Mouse (Mus musculus) hindbrain, embryonic 13.5 days (tissue): ENCODE results near the gene Zbtb21. TPM values are rescaled to one million over a fixed set of nuclear protein-coding genes. Genes with fewer than 3 reads are reported as not detected.
"Not testable (repeated sequence)": the region's sequence is repeated elsewhere in the genome, so short reads cannot be mapped to it uniquely, and the experiment has no call there.

ENCODE experiments used
- ATAC-seq: fragments of 200-750 bp; cut with Nextera tagmentation; 2 replicates; pipeline ENCODE4 v1.8.0; 2017; ENCODE audit warnings: moderate TSS enrichment; ENCODE audit not compliant: low FRiP score
- H3K27ac ChIP-seq: fragments of 300-500 bp; sonication (generic); 2 replicates; pipeline ENCODE4 v1.5.1; 2015; ENCODE audit warnings: inconsistent platforms, mild to moderate bottlenecking, moderate library complexity
- H3K27me3 ChIP-seq: fragments of 300-500 bp; sonication (generic); 2 replicates; pipeline ENCODE4 v1.6.1; 2015; ENCODE audit warnings: mild to moderate bottlenecking, inconsistent platforms
- H3K36me3 ChIP-seq: fragments of 300-500 bp; sonication (generic); 2 replicates; pipeline ENCODE4 v1.6.1; 2015; ENCODE audit warnings: mild to moderate bottlenecking, inconsistent platforms
- H3K4me1 ChIP-seq: fragments of 300-500 bp; sonication (generic); replicated peaks from 2 replicates; pipeline ENCODE4 v1.6.1; 2015; ENCODE audit warnings: inconsistent platforms
- H3K4me2 ChIP-seq: fragments of 300-500 bp; sonication (generic); 2 replicates; pipeline ENCODE4 v1.6.1; 2015; ENCODE audit warnings: inconsistent platforms, mild to moderate bottlenecking, moderate library complexity
- H3K4me3 ChIP-seq: fragments of 300-500 bp; sonication (generic); 2 replicates; pipeline ENCODE4 v1.5.1; 2015; ENCODE audit warnings: mild to moderate bottlenecking, inconsistent platforms
- H3K9ac ChIP-seq: fragments of 300-500 bp; sonication (generic); 2 replicates; pipeline ENCODE4 v1.6.1; 2015; ENCODE audit warnings: mild to moderate bottlenecking, inconsistent platforms
- H3K9me3 ChIP-seq: fragments of 300-500 bp; sonication (generic); 2 replicates; pipeline ENCODE4 v1.6.1; 2016; ENCODE audit warnings: inconsistent platforms
- WGBS: fragments of 180-500 bp; shearing (Covaris S2); methylation state at CpG from one replicate; pipeline ENCODE4 v1.1.7; 2015; 5-methylcytosine and 5-hydroxymethylcytosine counted together
- polyA plus RNA-seq: library from polyadenylated mRNA; unstranded; fragments of >200 nt; fragmentation: Nextera tagmentation; extraction: Ambion mirVana; gene quantifications from 2 replicates; pipeline ENCODE4 v1.2.1, GENCODE M21; 2015

The Zbtb21 gene
- 12.3 and 13.5 TPM in 2 replicates for polyA plus RNA-seq

DNA sequence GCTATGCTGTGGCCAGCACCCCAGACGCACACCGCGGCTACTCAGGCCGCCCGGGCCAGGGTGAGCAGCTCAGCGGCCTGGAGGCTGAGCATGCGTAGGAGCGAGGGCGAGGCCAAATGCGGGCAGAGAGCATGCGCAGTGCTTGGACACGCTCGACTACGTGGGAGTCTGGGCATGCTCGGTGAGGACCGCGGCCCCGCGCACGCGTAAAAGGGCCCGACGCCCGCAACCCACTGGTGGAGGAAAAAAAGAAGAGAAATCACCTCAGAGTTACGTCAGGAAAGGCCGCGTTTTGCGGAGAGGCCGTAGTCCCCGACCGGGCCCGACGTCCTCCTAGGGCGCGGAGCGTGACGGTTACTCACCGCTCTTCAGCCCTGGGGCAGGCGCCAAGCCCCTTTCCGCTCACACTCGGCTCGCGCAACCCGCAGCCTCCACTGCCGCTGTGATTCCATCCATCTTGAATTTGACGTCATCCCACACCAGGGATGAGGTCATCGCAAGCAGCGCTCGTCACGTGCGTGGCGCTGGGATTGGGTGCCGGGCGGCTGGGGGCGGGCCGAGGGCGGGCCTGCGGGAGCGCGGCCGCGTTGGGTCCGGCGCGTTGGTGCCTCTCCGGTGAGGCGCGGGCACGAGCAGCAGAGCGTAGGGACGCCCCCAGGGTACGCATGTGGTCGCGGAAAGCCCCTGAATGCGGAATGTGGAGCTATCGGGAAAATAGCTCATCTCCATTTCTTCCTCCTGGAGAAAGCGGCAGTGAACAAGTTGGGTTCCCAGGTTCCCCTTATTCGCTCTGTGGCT lies at the start of gene Zbtb21, which contains the start of gene C2cd2:
Gene Zbtb21 (minus strand): TSS at position 472 of the 798 bp plus-strand sequence.
Gene C2cd2 (minus strand): TSS at position 448 of the 798 bp plus-strand sequence.
- Histone ChIP-seq H3K4me1 (peaks cover 20% of the 10 kb centered on the region), H3K27ac (peak within 1 kb of the TSS; percentile 98), H3K4me2 (peak within 1 kb of the TSS; percentile 90), H3K9me3 (no peaks in the 10 kb centered on the region), H3K27me3 (no peaks in the 10 kb centered on the region), H3K9ac (peak within 1 kb of the TSS; percentile 92), H3K4me3 (peak within 1 kb of the TSS; percentile 80), H3K36me3 (no peaks in the 10 kb centered on the region)
- under 1% methylated on average over 76 of the region's 78 CpGs for WGBS
- peak; percentile 99 for ATAC-seq

DNA sequence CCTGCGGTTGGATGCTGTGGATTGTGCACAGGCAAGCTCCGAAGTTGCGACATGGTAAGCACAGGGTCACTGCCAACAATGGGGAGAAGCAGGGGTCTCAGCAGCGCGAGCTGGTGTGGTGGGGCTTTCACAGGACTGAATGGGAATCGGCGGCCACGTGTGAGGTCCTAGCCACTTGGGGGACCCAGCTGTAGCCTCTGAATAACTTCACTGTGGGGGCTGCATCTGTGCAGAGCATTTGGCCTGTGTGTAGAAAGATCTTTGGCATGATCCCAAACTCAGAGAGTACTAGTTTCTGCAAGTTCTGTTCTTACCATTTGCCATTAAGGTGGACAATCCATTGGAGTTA lies 34.9 kb upstream of the Zbtb21 start:
- under 1% methylated on average over 8 of the region's 8 CpGs for WGBS
- not testable (repeated sequence) for H3K9me3 ChIP-seq, H3K27me3 ChIP-seq
- Histone ChIP-seq H3K9ac (peak overlapping the region; percentile 70), H3K27ac (peak overlapping the region; percentile 66), H3K36me3 (peaks cover 19% of the 10 kb centered on the region), H3K4me1 (peaks cover 16% of the 10 kb centered on the region), H3K4me2 (peak overlapping the region; percentile 83), H3K4me3 (peak overlapping the region; percentile 57)
- ATAC-seq, result peak; percentile 90

DNA sequence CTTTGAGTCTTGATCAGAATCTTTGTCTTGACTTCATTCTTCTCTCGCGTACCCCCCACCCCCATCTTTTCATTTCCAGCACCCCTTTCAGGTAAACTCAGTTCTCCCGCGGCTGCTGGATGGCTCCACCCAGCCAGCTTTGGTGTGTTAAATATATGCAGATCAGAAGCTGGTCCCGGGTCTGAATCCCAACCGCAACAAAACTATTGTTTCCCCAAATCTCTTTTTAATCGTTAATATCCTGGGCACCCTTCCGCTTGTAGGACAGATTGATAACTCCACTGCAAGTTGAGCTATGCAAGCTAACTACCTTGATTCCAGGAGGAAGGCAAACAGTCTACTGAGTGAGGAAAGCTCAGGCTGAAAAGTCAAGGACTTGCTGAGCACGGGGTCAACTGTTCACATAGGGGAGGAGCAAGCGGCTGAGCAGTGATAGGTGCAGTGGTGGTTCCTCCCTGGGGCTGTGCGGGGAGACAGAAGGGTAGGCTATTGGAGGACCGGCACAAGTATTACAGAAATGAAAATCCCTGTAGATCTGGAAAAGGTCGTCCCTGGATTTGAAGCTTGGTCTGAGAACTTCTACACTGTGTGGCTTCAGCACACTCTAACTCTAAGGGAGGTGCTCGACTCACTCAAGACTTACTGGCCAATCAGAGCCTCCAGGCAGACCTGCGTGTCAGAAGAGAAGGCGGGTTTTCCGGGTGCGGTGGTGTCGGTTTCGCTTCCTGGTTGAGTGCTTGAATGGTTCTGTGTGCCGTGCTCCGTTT lies 34.4 kb upstream of the Zbtb21 start, which contains the start of gene B230307C23Rik:
Gene B230307C23Rik (plus strand): TSS at position 700 of the 767 bp plus-strand sequence.
- ATAC-seq, result peak; percentile 99
- H3K27ac ChIP-seq, result peak within 1 kb of the TSS; percentile 66
- H3K4me1 ChIP-seq, result peaks cover 16% of the 10 kb centered on the region

DNA sequence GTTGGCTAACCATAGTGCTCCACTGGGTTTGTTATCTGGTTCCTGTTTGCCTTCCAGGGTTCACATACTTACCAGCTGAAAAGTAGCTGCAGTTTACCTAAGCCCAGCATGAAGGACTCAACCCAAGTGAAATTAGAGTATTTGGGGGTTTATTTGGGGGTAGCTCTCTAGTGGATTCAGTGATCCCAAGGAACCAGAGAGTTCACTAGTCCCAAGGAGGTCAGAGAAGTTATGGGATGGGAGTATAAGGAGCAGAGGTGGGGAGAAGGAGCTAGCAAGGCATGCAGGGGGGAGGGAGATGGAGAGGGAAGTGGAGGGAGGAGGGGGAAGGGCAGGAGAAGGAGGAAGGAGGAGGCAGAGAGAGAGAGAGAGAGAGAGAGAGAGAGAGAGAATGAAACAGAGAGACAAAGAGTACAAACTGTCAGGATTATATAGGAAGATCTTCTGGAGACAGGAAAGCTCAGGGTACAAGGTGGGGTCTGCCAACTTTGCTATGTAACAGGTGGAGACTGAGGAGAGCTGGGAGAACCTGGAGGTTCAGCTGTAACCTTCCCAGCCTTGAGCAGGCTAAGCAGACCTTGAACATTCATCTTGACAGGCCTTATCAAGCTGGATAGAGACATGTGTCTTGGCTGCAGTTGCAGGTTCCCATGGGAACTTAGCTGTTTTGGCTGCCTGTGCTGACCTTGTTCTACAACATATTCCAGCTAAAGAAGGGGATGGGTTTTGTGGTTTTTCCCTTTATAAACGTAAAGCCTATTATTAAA lies 33.6 kb upstream of the Zbtb21 start:
- Histone ChIP-seq H3K4me3 (peak overlapping the region; percentile 57), H3K36me3 (peaks cover 14% of the 10 kb centered on the region), H3K4me2 (peak overlapping the region; percentile 83), H3K9ac (peak overlapping the region; percentile 70; the same call in 1 of the 2 replicates), H3K27ac (no peak overlapping the region), H3K27me3 (0 out of 2 replicates have a peak, but pooled peaks cover 2% of the 10 kb centered on the region), H3K9me3 (0 out of 2 replicates have a peak, but pooled peaks cover 4% of the 10 kb centered on the region), H3K4me1 (peaks cover 16% of the 10 kb centered on the region)
- ATAC-seq, result no peak
- WGBS, result 22% methylated on average over 1 of the region's 1 CpGs

More for the DNA sequence above, 34.4 kb upstream of the Zbtb21 start, which contains the start of gene B230307C23Rik:
- Histone ChIP-seq H3K9me3 (0 out of 2 replicates have a peak, but pooled peaks cover 4% of the 10 kb centered on the region), H3K4me2 (peak within 1 kb of the TSS; percentile 83), H3K36me3 (peaks cover 14% of the 10 kb centered on the region), H3K9ac (peak within 1 kb of the TSS; percentile 70), H3K4me3 (peak within 1 kb of the TSS; percentile 57), H3K27me3 (0 out of 2 replicates have a peak, but pooled peaks cover 2% of the 10 kb centered on the region)
- whole genome bisulfite sequencing, result 3% methylated on average over 22 of the region's 22 CpGs

DNA sequence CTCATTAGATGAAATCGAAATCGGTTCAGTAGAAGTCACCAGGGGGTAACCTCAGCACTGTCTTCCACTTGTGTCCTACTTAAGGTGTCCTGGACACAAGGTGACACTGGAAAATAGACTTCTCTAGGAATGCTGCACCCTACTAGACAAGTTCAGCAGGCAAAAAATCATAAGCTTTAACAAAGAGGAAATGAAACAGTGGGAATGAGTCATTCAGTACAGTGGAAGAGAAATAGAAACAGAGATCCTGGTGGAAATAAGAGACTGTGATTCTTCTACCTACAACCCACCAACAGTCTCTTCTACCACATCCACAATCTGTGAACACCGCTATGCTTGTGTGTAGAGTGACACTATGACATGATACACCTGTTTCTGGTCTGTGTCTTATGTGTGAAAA lies 30.1 kb upstream of the Zbtb21 start:
- not testable (repeated sequence) for H3K4me2 ChIP-seq, H3K27me3 ChIP-seq, H3K36me3 ChIP-seq, H3K9me3 ChIP-seq, H3K4me3 ChIP-seq, ATAC-seq, H3K9ac ChIP-seq, H3K4me1 ChIP-seq, H3K27ac ChIP-seq
- 79% methylated on average over 3 of the region's 3 CpGs for WGBS

DNA sequence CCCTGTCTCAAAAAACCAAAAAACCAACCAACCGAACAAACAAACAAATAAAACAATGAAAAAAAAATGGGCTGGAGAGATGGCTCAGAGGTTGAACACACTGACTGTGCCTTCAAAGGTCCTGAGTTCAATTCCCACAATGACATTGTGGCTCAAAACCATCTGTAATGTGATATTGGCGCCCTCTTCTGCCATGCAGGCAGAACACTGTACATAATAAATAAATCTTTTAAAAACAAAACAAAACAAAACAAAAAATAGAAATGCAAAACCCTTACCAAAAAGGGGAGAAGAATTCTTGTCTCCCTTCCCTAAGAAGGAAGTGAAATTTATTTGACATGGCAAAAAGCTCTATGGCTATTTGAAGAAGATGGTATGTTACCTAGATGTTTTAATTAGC lies 29.1 kb upstream of the Zbtb21 start:
- no peak overlapping the region for H3K4me2 ChIP-seq
- no peak overlapping the region for H3K4me3 ChIP-seq
- no peak overlapping the region for H3K9ac ChIP-seq
- no peak overlapping the region for H3K27ac ChIP-seq
- WGBS, result 82% methylated on average over 2 of the region's 2 CpGs
- H3K9me3 ChIP-seq, result no peaks in the 10 kb centered on the region
- 0 out of 2 replicates have a peak, but pooled peaks cover 2% of the 10 kb centered on the region for H3K27me3 ChIP-seq
- H3K36me3 ChIP-seq, result no peaks in the 10 kb centered on the region
- peaks cover 5% of the 10 kb centered on the region for H3K4me1 ChIP-seq
- no peak for ATAC-seq

DNA sequence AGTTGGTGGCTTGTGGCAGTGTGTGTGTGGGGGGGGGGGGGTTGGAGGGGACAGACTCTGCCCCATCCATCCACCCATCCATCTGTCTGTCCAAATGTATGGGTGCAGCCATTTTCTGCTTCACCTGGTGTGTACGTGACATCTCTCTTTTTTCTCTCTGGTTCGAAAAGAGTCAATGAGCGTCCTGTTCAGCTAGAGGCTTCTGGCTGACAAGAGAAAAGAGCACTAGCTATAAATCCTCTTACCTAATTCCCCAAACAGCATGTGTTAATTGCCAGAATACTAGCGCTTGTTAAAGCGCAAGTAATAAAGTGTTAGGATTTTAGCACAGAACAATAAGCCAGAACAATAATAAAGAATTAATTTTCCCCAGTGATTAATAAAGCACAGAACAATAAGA lies 22.2 kb upstream of the Zbtb21 start:
- H3K9ac ChIP-seq, result no peak overlapping the region
- no peak for ATAC-seq
- no peak overlapping the region for H3K27ac ChIP-seq
- no peaks in the 10 kb centered on the region for H3K9me3 ChIP-seq
- no peak overlapping the region for H3K4me3 ChIP-seq
- no peaks in the 10 kb centered on the region for H3K27me3 ChIP-seq
- H3K36me3 ChIP-seq, result no peaks in the 10 kb centered on the region
- WGBS, result 72% methylated on average over 5 of the region's 5 CpGs
- H3K4me1 ChIP-seq, result no peaks in the 10 kb centered on the region
- H3K4me2 ChIP-seq, result no peak overlapping the region

DNA sequence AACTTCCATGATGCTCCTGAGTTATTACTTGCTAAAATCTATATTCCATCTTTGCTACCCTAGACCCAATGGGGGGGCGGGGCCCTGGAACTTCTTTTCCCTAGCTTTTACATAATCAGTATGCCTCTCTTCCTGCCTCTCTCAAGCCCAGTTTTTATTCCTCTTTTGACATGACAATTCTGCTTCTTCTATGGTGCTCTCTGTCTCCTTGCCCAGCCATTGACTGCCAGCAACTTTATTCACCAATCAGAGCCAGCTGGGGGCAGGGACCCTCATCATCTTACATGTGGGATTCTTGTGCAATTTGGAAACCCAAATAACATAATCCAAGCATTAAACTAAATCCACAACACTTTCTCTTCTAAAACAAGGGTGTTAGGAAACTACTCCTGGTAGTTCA lies 18.9 kb upstream of the Zbtb21 start:
- H3K4me2 ChIP-seq, result no peak overlapping the region
- H3K9me3 ChIP-seq, result no peaks in the 10 kb centered on the region
- 95% methylated on average over 1 of the region's 1 CpGs for WGBS
- H3K4me3 ChIP-seq, result no peak overlapping the region
- no peaks in the 10 kb centered on the region for H3K36me3 ChIP-seq
- H3K4me1 ChIP-seq, result no peaks in the 10 kb centered on the region
- H3K27me3 ChIP-seq, result no peaks in the 10 kb centered on the region
- H3K9ac ChIP-seq, result no peak overlapping the region
- H3K27ac ChIP-seq, result no peak overlapping the region
- ATAC-seq, result no peak

DNA sequence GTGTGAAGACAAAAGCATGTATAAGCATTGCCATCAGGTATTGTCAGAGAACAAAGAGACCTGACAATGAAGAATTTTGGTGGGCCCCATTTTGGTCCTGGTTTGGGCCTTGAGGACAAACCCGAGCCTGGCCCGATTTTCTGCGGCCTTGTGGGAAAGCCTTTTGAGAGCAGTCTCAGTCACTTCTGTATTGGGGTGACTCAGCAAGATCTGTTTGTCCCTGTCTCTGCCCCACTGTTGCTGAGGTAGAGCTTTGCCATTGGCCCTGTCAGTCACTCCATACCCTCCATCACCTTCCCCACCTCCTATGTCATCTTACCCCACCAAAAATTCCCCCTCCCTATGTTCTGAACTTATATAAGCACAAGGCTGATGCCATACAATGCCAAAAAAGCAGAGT lies 15.3 kb upstream of the Zbtb21 start:
- Histone ChIP-seq H3K27me3 (no peaks in the 10 kb centered on the region), H3K4me1 (no peaks in the 10 kb centered on the region), H3K9me3 (no peaks in the 10 kb centered on the region), H3K4me2 (no peak overlapping the region), H3K9ac (no peak overlapping the region), H3K27ac (no peak overlapping the region), H3K36me3 (no peaks in the 10 kb centered on the region), H3K4me3 (no peak overlapping the region)
- no peak for ATAC-seq
- WGBS, result 87% methylated on average over 3 of the region's 3 CpGs

DNA sequence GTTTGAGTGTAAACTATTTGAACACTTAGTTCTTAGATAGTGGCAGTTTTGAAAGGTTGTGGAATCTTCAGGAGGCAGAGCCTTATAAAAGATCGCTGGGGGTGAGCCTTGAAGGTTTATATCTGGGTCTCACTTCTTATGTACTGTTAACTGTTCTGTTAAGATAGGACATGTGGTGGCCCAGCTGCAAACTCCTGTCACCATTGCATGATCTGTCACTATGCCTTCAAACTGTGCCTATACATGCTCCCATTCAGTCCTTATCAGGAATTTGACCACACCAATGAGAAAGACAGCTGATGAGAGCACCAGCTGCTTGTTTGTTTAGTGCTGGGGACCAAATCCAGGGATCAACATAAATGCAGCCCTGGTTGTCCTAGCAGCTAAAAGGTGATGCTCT lies 14.9 kb upstream of the Zbtb21 start:
- no peak overlapping the region for H3K4me3 ChIP-seq
- no peak overlapping the region for H3K27ac ChIP-seq
- no peak overlapping the region for H3K9ac ChIP-seq
- H3K4me2 ChIP-seq, result no peak overlapping the region
- WGBS, result 81% methylated on average over 1 of the region's 1 CpGs
- H3K4me1 ChIP-seq, result no peaks in the 10 kb centered on the region
- H3K36me3 ChIP-seq, result no peaks in the 10 kb centered on the region
- ATAC-seq, result no peak
- no peaks in the 10 kb centered on the region for H3K27me3 ChIP-seq
- no peaks in the 10 kb centered on the region for H3K9me3 ChIP-seq

DNA sequence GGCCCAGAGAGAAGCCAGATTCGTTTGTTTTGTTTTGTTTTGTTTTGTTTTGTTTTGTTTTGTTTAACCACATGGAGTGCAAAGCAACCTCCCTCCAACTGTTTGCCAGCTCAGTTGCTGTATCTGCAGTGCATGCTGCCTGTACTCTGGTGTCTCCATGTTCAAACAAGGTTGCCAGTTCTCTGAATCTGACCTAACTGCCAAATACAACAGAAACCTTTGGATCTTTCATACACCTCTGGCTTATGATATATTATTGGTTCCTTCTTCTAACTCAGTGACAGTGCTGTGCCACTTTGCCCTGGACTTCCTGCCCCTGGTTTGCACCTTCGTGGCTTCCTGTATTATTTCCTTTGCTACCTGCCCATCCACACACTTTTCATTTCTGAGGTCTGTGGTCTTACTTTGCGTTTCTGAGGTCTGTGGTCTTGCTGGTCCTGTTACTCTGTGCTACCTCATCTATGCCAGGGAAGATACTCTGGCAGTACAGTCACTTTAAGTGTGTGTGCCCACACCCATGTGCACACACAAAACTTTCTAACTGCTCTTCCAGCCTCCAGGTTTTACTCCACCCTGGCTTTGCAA lies 1.6 kb upstream of the Zbtb21 start:
- H3K4me2 ChIP-seq, result no peak overlapping the region

More for the DNA sequence above, 1.6 kb upstream of the Zbtb21 start:
- no peak for ATAC-seq
- Histone ChIP-seq H3K27ac (no peak overlapping the region), H3K4me1 (peaks cover 16% of the 10 kb centered on the region), H3K36me3 (no peaks in the 10 kb centered on the region), H3K4me3 (no peak overlapping the region), H3K9me3 (no peaks in the 10 kb centered on the region), H3K9ac (no peak overlapping the region), H3K27me3 (no peaks in the 10 kb centered on the region)
- 87% methylated on average over 3 of the region's 3 CpGs for WGBS
